ENCODE assay signal across 24 mouse cellular contexts in the genomic region with DNA sequence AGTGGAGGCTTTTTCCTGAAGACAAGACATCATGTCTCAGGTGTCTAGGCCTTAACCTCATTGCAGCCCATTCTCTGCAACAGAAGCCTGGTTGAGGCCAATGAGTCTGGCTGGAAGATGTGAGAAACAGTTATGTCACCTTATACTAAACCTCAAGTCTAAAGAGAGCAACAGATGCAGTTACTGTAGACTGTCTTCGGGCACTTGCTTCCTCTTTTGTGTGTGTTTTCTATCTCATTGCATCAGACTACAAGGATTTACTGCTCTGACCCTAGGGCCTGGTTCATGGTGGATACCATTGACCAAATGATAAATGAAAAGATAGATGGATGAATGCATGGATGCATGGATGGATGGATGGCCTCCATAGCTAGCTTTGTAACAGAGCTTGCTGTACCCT.
"Had no signal": no experiment of that assay in that cellular context is flagged by ENCODE, and none has a peak within 500 bp of the region (broad histone marks: within the 10 kb centered on the region; RNA-seq: fewer than 3 reads in every experiment).

No protein-coding gene starts in this region.

- H3K4me2 ChIP-seq: limb, embryonic 13.5 days; liver, embryonic 12.5 days; liver, embryonic 15.5 days; lung, embryonic 15.5 days; midbrain, embryonic 12.5 days; neural tube, embryonic 13.5 days had no signal

- H3K4me1 ChIP-seq: limb, embryonic 13.5 days; liver, embryonic 12.5 days; liver, embryonic 15.5 days; lung, embryonic 15.5 days; neural tube, embryonic 13.5 days had no signal

- H3K27ac ChIP-seq: kidney, postnatal 0 days; layer of hippocampus, adult 2 months; limb, embryonic 10.5 days; limb, embryonic 13.5 days; liver, embryonic 12.5 days; liver, embryonic 15.5 days; lung, embryonic 15.5 days; midbrain, embryonic 12.5 days; neural tube, embryonic 13.5 days had no signal

- H3K9ac ChIP-seq: limb, embryonic 13.5 days; liver, embryonic 12.5 days; liver, embryonic 15.5 days; lung, embryonic 15.5 days; midbrain, embryonic 12.5 days; neural tube, embryonic 13.5 days had no signal

- H3K36me3 ChIP-seq: limb, embryonic 13.5 days; liver, embryonic 12.5 days; liver, embryonic 15.5 days; midbrain, embryonic 12.5 days; neural tube, embryonic 13.5 days had no signal

- H3K9me3 ChIP-seq: limb, embryonic 10.5 days; limb, embryonic 13.5 days; liver, embryonic 12.5 days; liver, embryonic 15.5 days; lung, embryonic 15.5 days; midbrain, embryonic 12.5 days; neural tube, embryonic 13.5 days had no signal

- DNase-seq: kidney, adult 18-20 months; kidney, adult 9 months; kidney, postnatal 25 days; layer of hippocampus, adult 9-11 months; liver; lung, adult 18-20 months; lung, postnatal 10 days; lung, postnatal 36 days; retina, postnatal 1 day; right cerebral cortex, postnatal 25 days; spleen, adult 18-20 months; thymus, adult 2 months; thymus, postnatal 14 days had no signal

- ATAC-seq: liver, embryonic 12.5 days; midbrain, embryonic 16.5 days had no signal

- H3K27me3 ChIP-seq: limb, embryonic 13.5 days; liver, embryonic 12.5 days; liver, embryonic 15.5 days; lung, embryonic 15.5 days; midbrain, embryonic 12.5 days; neural tube, embryonic 13.5 days had no signal

- H3K4me3 ChIP-seq: layer of hippocampus, adult 2 months; limb, embryonic 10.5 days; limb, embryonic 13.5 days; liver, embryonic 12.5 days; liver, embryonic 15.5 days; lung, embryonic 15.5 days; midbrain, embryonic 12.5 days; myocyte; neural tube, embryonic 13.5 days had no signal
